Mouse (Mus musculus) embryonic facial prominence, embryonic 10.5 days (tissue): ENCODE results near the gene Pde4b. TPM values are rescaled to one million over a fixed set of nuclear protein-coding genes. Genes with fewer than 3 reads are reported as not detected.

Experiments used
- DNase-seq: peaks from one replicate; pipeline ENCODE4 v3.0.0-alpha.2; 2017; ENCODE audit warnings: low spot score
- H3K27ac ChIP-seq: fragments of 300-500 bp; sonication (generic); replicated peaks from 2 replicates; pipeline ENCODE4 v1.5.1; 2016; ENCODE audit warnings: mild to moderate bottlenecking
- H3K27me3 ChIP-seq: fragments of 300-500 bp; sonication (generic); replicated peaks from 2 replicates; pipeline ENCODE4 v1.6.1; 2016; ENCODE audit warnings: low read depth, mild to moderate bottlenecking; ENCODE audit not compliant: poor library complexity, severe bottlenecking
- H3K36me3 ChIP-seq: fragments of 300-500 bp; sonication (generic); replicated peaks from 2 replicates; pipeline ENCODE4 v1.6.1; 2016; ENCODE audit warnings: mild to moderate bottlenecking, moderate library complexity
- H3K4me1 ChIP-seq: fragments of 300-500 bp; sonication (generic); 2 replicates; pipeline ENCODE4 v1.6.1; 2016
- H3K4me3 ChIP-seq: fragments of 300-500 bp; sonication (generic); 2 replicates; pipeline ENCODE4 v1.5.1; 2016; ENCODE audit warnings: mild to moderate bottlenecking, moderate library complexity
- H3K9me3 ChIP-seq: fragments of 300-500 bp; sonication (generic); 2 replicates; pipeline ENCODE4 v1.6.1; 2016; ENCODE audit warnings: mild to moderate bottlenecking
- WGBS: fragments of 180-500 bp; shearing (Covaris S2); methylation state at CpG from one replicate; pipeline ENCODE4 v1.1.7; 2016; 5-methylcytosine and 5-hydroxymethylcytosine counted together
- polyA plus RNA-seq: library from polyadenylated mRNA; unstranded; fragments of >200 nt; fragmentation: Nextera tagmentation; extraction: Ambion mirVana; gene quantifications from 2 replicates; pipeline ENCODE4 v1.2.1, GENCODE M21; 2016

Pde4b gene
- polyA plus RNA-seq, 1 experiment from 2014 or later = 8.2 TPM

DNA sequence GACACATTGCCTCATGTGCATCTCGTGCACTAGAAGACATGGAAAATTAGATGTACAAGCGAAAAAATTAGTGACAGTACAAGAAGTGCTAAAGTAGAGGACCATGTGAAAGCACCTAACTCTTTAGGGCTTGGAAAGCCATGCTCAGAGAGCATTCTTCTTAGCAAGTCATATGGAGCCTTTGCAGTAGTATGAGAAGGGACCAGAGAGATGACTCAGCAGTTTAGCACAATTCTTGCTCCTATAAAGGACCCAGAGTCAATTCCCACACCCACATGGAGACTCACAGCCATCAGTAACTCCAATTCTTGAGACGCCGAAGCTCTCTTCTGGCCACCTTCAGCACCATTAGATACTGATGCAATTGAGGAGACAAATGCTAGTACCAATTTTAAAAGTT, 525.3 kb downstream of the Pde4b start:
- Histone ChIP-seq H3K9me3 (no peaks in the 10 kb centered on the region), H3K4me1 (no peaks in the 10 kb centered on the region), H3K27me3 (no peaks in the 10 kb centered on the region), H3K27ac (no peak overlapping the region), H3K36me3 (no peaks in the 10 kb centered on the region), H3K4me3 (no peak overlapping the region)
- DNase-seq = no peak
- 92% methylated on average over 4 of the region's 4 CpGs for WGBS

GRCm38 (mm10) chr4:102617774-102618173, 530.4 kb downstream of the Pde4b start:
- Histone ChIP-seq H3K27me3 (no peaks in the 10 kb centered on the region), H3K4me3 (no peak overlapping the region), H3K27ac (no peak overlapping the region), H3K9me3 (no peaks in the 10 kb centered on the region), H3K4me1 (no peaks in the 10 kb centered on the region), H3K36me3 (no peaks in the 10 kb centered on the region)
- 73% methylated on average over 4 of the region's 4 CpGs for WGBS
- DNase-seq = no peak

DNA sequence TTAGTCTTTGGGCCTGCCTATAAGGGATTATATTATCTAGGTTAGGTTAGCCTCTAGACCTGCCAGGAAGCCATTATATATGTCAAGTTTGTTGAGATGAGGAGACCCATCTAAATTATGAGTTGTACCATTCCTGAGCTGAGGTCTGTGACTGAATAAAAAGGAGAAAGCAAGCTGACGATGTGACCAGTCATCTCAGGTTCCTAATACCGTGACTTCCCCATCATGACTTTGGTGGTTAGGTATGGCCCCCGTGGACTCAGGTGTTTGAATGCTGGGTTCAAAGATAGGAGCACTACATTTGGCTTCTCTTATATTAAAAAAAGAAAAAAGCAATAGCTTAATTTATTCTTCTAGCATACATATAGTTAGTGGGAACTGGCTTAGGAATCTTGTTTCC, 531.3 kb downstream of the Pde4b start:
- Histone ChIP-seq H3K27ac (no peak overlapping the region), H3K4me3 (no peak overlapping the region), H3K9me3 (no peaks in the 10 kb centered on the region), H3K27me3 (no peaks in the 10 kb centered on the region), H3K36me3 (no peaks in the 10 kb centered on the region), H3K4me1 (no peaks in the 10 kb centered on the region)
- WGBS = 90% methylated on average over 3 of the region's 3 CpGs
- no peak for DNase-seq

DNA sequence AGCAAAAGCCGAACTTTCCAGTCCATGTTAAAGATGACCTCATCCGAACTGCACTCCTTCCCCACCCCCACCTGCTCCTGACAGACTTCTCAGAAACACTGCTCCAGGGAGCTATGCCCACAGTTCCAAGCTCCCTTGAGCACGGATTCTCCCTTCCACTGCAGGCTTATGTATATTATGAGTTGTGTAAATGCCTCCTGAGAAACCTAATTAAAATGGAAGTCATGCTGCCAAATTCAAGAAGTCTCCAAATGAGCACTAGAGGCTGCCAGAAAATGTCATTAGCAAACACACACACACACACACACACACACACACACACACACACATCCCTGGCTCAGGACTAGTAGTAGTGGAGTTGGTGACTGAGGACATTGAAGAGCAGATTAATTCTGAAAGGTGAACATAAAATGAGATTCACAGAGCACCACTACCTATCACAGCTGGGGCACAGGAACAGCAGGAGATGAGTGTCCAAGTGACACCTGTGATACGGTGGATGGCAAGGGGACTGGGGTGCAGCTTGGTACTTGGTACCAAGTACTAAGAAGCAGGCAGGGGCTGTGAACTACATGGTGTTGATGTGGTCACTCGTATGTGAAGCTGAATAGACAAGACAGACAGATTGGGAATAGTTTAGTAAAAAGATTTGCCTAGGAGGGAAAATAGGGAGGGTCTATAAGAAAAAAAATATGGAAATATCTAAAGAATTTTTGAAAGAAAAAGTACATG, 533.0 kb downstream of the Pde4b start:
- Histone ChIP-seq H3K4me3 (no peak overlapping the region), H3K36me3 (no peaks in the 10 kb centered on the region), H3K27me3 (no peaks in the 10 kb centered on the region), H3K4me1 (no peaks in the 10 kb centered on the region), H3K9me3 (no peaks in the 10 kb centered on the region), H3K27ac (no peak overlapping the region)
- WGBS = 81% methylated on average over 4 of the region's 5 CpGs
- DNase-seq = no peak

DNA sequence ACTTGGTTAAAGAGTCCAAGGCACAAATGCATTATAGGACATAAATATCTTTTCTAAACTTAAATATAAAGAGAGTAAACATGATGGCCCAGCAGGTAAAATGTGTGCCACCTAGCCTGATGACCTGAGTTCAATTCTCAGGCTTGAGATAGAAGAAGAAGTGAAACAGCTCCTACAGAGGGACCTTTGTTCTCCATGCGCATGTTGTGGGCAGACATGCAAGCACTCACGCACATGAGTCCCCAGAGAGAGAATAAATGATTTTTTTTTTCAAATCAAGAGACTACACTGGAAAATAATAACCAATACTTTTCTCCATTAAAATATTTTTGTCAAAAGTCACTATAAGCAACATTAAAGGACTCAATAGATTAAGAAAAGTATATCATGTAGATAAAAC, 533.8 kb downstream of the Pde4b start:
- Histone ChIP-seq H3K4me1 (no peaks in the 10 kb centered on the region), H3K27ac (no peak overlapping the region), H3K27me3 (no peaks in the 10 kb centered on the region), H3K9me3 (no peaks in the 10 kb centered on the region), H3K4me3 (no peak overlapping the region), H3K36me3 (no peaks in the 10 kb centered on the region)
- WGBS = 83% methylated on average over 2 of the region's 2 CpGs
- DNase-seq = no peak

DNA sequence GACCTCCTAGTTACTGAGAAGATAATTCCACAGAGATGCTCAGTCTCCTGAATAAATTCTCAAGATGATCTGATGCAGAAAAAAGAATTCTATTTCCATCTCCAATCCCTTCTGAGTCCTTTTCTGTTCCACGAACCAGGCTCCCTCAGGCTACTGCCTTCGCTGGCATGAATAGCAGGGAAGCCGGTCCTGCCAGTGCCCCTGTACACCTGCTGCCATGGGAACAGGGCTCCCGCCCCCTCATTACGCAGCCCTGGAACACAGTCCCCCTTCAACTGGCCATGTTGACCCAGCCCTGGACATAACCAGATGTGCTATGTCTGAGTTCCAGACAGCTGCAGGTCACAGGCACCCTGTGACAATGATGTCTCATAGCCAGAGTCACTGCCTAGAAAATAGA, 535.6 kb downstream of the Pde4b start:
- Histone ChIP-seq H3K4me1 (no peaks in the 10 kb centered on the region), H3K27me3 (no peaks in the 10 kb centered on the region), H3K36me3 (no peaks in the 10 kb centered on the region), H3K27ac (no peak overlapping the region), H3K9me3 (no peaks in the 10 kb centered on the region), H3K4me3 (no peak overlapping the region)
- 63% methylated on average over 5 of the region's 5 CpGs for WGBS
- DNase-seq = peak; percentile 29

DNA sequence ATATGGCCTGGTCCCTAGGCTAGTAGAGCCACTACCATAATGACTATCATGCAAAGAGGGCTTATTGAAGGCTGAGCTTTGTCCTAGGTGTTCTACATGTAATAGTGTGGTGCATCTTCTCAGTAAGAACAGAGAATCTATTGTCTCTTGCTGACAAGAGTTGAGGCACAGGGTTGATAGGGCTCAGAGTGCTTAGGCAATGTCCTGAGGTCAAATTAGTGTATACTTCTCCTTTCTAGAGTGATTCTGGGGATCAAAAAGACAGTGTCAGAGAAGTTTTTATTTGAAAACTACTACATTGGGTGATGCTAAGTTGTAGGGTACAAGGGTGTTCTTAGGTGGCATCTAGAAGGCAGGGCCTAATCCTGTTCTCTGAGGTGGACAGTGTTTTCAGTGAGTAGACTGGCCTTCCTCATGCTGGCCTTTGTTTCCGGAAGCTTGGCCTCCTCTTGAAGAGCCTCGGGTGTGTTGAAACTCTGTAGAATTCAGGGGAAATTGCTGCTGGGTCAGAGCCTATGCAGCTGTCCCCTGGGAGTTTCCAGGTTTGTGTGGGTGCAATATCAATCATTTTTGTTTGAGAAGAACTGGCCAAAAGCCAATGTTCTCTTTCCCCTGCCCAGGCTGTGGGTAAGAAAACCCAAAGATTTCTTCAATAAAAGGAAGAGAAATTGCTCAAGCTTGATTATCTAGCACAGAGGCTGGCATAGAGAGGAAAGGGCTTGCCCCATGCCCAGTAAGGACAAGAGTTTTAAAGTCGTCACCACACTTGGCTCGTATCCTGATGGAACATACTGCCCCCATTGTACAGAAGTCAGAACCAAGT, 536.7 kb downstream of the Pde4b start:
- Histone ChIP-seq H3K27ac (no peak overlapping the region), H3K27me3 (no peaks in the 10 kb centered on the region), H3K4me1 (no peaks in the 10 kb centered on the region), H3K9me3 (no peaks in the 10 kb centered on the region), H3K36me3 (no peaks in the 10 kb centered on the region), H3K4me3 (no peak overlapping the region)
- no peak for DNase-seq
- WGBS = 80% methylated on average over 4 of the region's 4 CpGs

DNA sequence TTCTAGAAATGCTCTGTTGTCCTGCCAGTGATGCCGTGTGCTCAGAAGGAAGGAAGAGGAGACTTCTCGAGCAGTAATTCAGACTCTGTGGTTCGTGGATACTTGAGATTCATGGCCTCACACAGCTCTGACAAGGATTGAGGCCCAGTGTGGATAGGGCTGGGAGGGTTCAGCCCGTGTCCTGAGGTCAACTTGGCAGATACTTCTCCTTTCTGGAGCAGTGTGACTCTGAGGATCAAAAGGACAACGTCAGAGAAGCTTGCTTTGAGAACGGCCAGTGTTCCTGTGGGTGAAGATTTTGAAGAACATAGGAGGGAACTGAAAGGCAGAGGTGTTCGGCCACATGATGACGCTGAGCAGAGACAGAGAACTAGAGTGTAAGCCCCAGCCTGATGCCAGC, 537.6 kb downstream of the Pde4b start:
- Histone ChIP-seq H3K36me3 (no peaks in the 10 kb centered on the region), H3K4me3 (no peak overlapping the region), H3K27me3 (no peaks in the 10 kb centered on the region), H3K4me1 (no peaks in the 10 kb centered on the region), H3K9me3 (no peaks in the 10 kb centered on the region), H3K27ac (no peak overlapping the region)
- DNase-seq = peak; percentile 7
- WGBS = 84% methylated on average over 8 of the region's 8 CpGs

DNA sequence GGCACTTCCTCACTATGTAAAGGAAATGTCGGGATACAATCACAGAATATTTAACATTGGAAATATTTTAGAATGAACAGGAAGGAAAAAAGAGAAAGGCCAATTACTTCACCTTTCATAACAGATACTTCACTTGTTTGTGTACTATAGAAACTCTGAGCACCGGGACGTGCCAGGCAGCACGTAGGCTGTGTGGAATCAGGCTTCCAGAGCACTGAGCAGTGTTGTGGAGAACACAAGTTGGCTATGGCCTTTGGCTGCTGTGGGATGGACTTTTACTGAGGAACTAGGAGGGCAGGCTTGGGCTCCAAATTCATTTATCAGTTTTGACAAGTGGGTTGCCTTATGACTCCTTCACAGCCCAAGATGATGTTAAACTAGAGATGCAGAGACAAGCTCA, 540.5 kb downstream of the Pde4b start:
- Histone ChIP-seq H3K9me3 (no peaks in the 10 kb centered on the region), H3K27ac (no peak overlapping the region), H3K4me3 (no peak overlapping the region), H3K27me3 (no peaks in the 10 kb centered on the region), H3K36me3 (no peaks in the 10 kb centered on the region), H3K4me1 (peaks cover 7% of the 10 kb centered on the region; the same call in 1 of the 2 replicates)
- DNase-seq = peak; percentile 0
- WGBS = 84% methylated on average over 4 of the region's 4 CpGs

DNA sequence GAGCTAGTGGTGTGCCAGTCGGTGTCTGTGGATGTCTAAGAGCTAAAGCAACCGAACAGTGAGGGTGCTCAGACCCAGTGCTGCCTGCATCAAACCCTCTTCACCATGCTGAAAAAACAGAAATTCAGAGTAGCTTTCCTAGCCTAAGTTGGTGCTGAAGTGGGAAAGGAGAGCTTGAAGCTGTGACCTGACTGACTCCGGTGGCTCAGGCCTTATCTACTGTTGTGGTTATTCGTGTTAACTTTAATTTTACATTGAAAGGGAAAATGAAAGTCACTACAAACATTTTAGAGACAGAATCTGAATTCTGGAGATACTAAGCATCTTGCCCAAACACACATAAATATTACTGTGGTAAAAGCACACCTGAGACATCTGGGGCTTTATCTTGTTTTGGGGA, 542.3 kb downstream of the Pde4b start:
- no peaks in the 10 kb centered on the region for H3K9me3 ChIP-seq
- H3K27me3 ChIP-seq = no peaks in the 10 kb centered on the region
- 86% methylated on average over 4 of the region's 4 CpGs for WGBS
- peaks cover 7% of the 10 kb centered on the region; the same call in 1 of the 2 replicates for H3K4me1 ChIP-seq
- no peak overlapping the region for H3K27ac ChIP-seq
- no peak overlapping the region for H3K4me3 ChIP-seq
- no peaks in the 10 kb centered on the region for H3K36me3 ChIP-seq
- peak; percentile 3 for DNase-seq

DNA sequence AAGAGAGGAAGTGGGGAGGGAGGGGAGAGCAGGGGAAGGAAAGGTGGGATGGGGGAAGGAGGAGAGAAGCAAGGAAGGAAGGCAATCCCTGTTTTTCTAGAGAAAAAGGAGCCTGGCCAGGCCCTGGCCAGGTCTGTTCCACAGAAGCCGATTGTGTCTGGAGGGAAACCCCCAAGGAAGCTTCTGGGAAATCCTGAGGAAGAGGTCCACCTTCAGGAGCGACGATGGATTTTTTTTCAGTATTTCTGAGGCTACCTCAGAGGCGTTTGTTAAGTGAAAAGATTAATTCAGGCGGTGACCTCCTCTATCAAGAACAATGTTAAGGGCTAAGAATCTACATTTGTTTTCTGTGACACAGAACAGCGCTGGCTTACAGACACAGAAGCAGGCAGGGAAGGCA, 542.9 kb downstream of the Pde4b start:
- no peaks in the 10 kb centered on the region for H3K27me3 ChIP-seq
- peak; percentile 4 for DNase-seq
- H3K4me1 ChIP-seq = peaks cover 7% of the 10 kb centered on the region; the same call in 1 of the 2 replicates
- no peaks in the 10 kb centered on the region for H3K9me3 ChIP-seq
- no peaks in the 10 kb centered on the region for H3K36me3 ChIP-seq
- 55% methylated on average over 6 of the region's 6 CpGs for WGBS
- H3K27ac ChIP-seq = no peak overlapping the region
- H3K4me3 ChIP-seq = no peak overlapping the region

GRCm38 (mm10) chr4:102631624-102632023, 544.3 kb downstream of the Pde4b start:
- no peak overlapping the region for H3K27ac ChIP-seq
- whole genome bisulfite sequencing = 53% methylated on average over 3 of the region's 3 CpGs
- H3K4me1 ChIP-seq = peaks cover 7% of the 10 kb centered on the region; the same call in 1 of the 2 replicates
- H3K4me3 ChIP-seq = no peak overlapping the region
- no peaks in the 10 kb centered on the region for H3K36me3 ChIP-seq
- DNase-seq = peak; percentile 4
- no peaks in the 10 kb centered on the region for H3K9me3 ChIP-seq
- no peaks in the 10 kb centered on the region for H3K27me3 ChIP-seq

DNA sequence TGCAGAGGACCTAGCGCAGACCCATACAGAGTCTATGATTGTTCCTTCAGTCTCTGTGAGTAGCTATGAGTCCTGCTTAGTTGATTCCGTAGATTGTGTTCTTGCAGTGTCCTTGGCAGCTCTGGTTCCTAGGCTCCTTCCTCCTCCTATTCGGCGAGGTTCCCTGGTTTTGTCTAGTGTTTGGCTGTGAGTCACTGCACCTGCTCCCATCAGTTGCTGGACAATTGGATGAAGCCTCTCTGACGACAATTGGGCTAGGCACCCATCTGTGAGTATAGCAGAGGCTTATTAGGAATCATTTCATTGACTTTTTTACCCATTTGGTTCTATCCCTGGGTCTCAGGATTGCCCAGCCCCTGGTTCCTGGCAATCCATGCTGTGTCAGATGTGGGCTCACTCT, 545.9 kb downstream of the Pde4b start:
- Histone ChIP-seq H3K4me3 (no peak overlapping the region), H3K4me1 (peaks cover 7% of the 10 kb centered on the region; the same call in 1 of the 2 replicates), H3K36me3 (no peaks in the 10 kb centered on the region), H3K9me3 (no peaks in the 10 kb centered on the region), H3K27me3 (no peaks in the 10 kb centered on the region), H3K27ac (no peak overlapping the region)
- peak; percentile 1 for DNase-seq
- 94% methylated on average over 5 of the region's 5 CpGs for WGBS
